Mouse (Mus musculus): ENCODE data around the gene Txnrd2. TPM values are rescaled to one million over a fixed set of nuclear protein-coding genes. Genes with fewer than 3 reads are reported as not detected.

The Txnrd2 gene
- 19.6 TPM for polyA plus RNA-seq (2017; shearing (Covaris generic))

DNA sequence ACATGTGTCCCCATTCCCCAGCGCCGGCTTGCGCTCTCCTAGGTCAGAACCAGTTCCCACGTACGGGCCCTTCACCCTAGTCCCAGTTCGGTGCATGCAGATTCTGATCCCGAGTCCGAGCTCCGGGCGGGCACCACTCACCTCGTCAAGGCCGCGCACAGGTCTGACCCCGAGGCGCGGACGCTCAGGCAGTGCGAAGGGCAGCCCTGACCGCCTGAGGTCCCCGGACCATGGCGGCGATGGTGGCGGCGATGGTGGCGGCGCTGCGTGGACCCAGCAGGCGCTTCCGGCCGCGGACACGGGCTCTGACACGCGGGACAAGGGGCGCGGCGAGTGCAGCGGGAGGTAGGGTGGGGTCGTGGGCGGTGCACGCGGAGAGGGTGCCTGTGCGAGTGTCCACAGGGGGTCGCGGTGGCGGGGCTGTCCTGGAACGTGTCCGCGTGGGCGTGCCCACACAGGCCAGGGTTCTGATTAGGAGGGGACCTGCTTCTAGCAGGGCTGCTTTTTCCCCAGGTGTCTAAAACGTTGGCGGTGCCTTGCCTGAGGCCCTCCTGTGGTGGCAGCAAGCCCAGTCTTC is at the start of gene Txnrd2:
TSS of gene Txnrd2 (plus strand) at position 170 of the 577 bp plus-strand sequence.

DNA sequence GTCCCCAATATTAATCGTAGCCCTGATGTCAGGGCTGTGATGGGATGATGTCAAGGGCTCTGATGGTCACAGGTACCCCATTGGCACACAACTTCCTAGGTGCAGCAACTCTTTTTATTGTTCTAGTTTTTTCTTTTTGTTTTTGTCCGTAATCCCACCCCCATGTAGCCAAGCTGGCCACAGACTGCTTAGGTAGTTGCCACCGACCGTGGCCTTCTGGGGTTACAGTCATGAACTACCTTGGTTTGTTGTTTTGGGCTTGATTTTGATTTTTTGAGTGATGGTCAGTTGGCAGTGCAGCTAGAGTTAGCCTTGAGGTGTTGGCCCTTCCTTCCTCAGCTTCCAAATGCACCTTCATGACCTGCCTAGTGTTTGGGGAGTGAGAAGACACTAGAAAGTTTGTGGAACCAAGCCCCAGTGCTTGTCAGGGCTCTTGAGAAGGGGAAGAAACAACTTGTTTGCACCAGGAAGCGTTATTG is 657 bp downstream of the Txnrd2 start, which contains the start of gene Comt:
TSS of gene Comt (minus strand) at position 51 of the 479 bp plus-strand sequence.

DNA sequence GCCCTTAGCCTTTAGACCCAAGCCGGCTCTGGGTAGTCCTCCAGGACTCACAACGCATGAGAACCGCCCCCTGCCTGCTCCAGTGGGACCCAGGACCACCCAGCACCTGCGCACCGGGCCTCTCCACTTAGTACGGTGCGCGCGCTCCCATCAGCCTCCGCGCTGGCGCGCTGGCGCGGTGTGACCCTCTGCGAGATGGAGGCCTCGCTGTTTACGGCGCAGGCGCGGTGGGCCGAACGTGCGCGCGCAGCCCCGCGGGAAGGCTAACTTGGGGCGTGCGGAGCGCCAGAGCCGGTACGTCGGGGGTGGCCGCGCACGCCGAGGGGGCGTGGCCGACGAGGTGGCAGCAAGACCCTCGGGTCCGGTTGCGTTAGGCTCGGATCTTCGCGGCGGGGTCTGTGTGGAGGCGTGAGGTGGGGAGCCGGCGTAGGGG is 72.4 kb downstream of the Txnrd2 start, which contains the start of the genes Gnb1l and Rtl10:
TSS of gene Gnb1l (plus strand) at position 156 of the 433 bp plus-strand sequence.
TSS of gene Rtl10 (plus strand) at position 344 of the 433 bp plus-strand sequence.

Other genes with a start within 250 kb of the Txnrd2 start
- not detected for gene Ccdc188, start 208.5 kb upstream of the Txnrd2 start, polyA plus RNA-seq (2017; shearing (Covaris generic))
- 2.2 TPM for gene Zdhhc8, start 191.2 kb upstream of the Txnrd2 start, polyA plus RNA-seq (2017; shearing (Covaris generic))
- 120 TPM for gene Trmt2a, start 177.7 kb upstream of the Txnrd2 start, polyA plus RNA-seq (2017; shearing (Covaris generic))
- gene Ranbp1, start 177.7 kb upstream of the Txnrd2 start, polyA plus RNA-seq (2017; shearing (Covaris generic)): 140 TPM
- gene Gm49776, start 168.1 kb upstream of the Txnrd2 start, polyA plus RNA-seq (2017; shearing (Covaris generic)): 2.6 TPM
- 21.9 TPM for gene Dgcr8, start 137.1 kb upstream of the Txnrd2 start, polyA plus RNA-seq (2017; shearing (Covaris generic))
- 60.9 TPM for gene Tango2, start 78.3 kb upstream of the Txnrd2 start, polyA plus RNA-seq (2017; shearing (Covaris generic))
- 1.7 TPM for gene Arvcf, start 78.2 kb upstream of the Txnrd2 start, polyA plus RNA-seq (2017; shearing (Covaris generic))
- gene Comt, start 468 bp downstream of the Txnrd2 start, polyA plus RNA-seq (2017; shearing (Covaris generic)): 64.5 TPM
- gene Gnb1l, start 72.3 kb downstream of the Txnrd2 start, polyA plus RNA-seq (2017; shearing (Covaris generic)): 27.8 TPM
- 0.79 TPM for gene Rtl10, start 72.5 kb downstream of the Txnrd2 start, polyA plus RNA-seq (2017; shearing (Covaris generic))
- not detected for gene Tbx1, start 164.3 kb downstream of the Txnrd2 start, polyA plus RNA-seq (2017; shearing (Covaris generic))
- not detected for gene Gp1bb, start 196.0 kb downstream of the Txnrd2 start, polyA plus RNA-seq (2017; shearing (Covaris generic))
- gene Gm49601, start 200.0 kb downstream of the Txnrd2 start, polyA plus RNA-seq (2017; shearing (Covaris generic)): not detected
- gene Sept5, start 203.6 kb downstream of the Txnrd2 start, polyA plus RNA-seq (2017; shearing (Covaris generic)): 0.33 TPM

All from CD4-positive, CD25-positive, alpha-beta regulatory T cell, adult 9 weeks (primary cell).